17 mouse cellular contexts compared by ENCODE assay signal in the genomic region with DNA sequence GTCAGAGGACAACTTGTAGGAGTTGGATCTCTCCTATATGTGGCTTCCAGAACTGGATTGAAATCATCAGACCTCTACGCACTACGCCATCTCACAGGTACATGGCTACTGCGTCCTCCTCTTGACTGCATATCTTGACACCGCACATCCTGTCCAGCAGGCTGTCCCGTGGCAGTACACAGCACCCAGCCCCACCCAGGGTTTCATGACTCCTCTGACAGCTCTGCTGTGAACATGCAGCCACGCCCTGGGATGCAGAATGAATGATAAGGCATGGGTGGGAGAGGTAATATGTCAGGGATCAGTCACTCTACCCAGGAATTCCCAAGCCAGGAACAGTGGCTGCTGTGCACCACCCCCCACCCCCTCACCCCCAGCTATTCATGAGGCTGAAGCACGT. TPM values are rescaled to one million over a fixed set of nuclear protein-coding genes. Genes with fewer than 3 reads are reported as not detected.
A peak's percentile ranks its signal among the peaks of the same experiment; 100 is the strongest.
DNase-seq lines count a peak whose midpoint lies in the region; ATAC-seq and TF ChIP-seq lines count a peak whose summit lies in the region.
"Had no signal": no experiment of that assay in that cellular context is flagged by ENCODE, and none has a peak within 500 bp of the region (broad histone marks: within the 10 kb centered on the region; RNA-seq: fewer than 3 reads in every experiment).

No protein-coding gene starts in this region.

- H3K4me2 ChIP-seq in heart, embryonic 13.5 days, result no peak overlapping the region; the same call in 1 of the 2 replicates
- no peak overlapping the region for H3K4me2 ChIP-seq in intestine, postnatal 0 days (replicated peaks; ENCODE audit: low read depth)
- H3K4me2 ChIP-seq: hindbrain, embryonic 12.5 days; midbrain, embryonic 11.5 days; neural tube, embryonic 15.5 days had no signal

- intact Hi-C loops in heart, adult 2 months (cut with DNase I), result no loop called here

- no peak for DNase-seq in heart, adult 2 months
- peak; percentile 65 to 86 for DNase-seq in spleen, postnatal 10 days (ENCODE audit: low spot score in 2 of 2)
- DNase-seq in layer of hippocampus, adult 9-11 months, result no peak
- no peak for DNase-seq in left cerebral cortex, adult 9 months (ENCODE audit: low spot score in 2 of 2)
- no peak for DNase-seq in urinary bladder, postnatal 4 days (ENCODE audit: low spot score in 2 of 2)
- DNase-seq: embryo, embryonic 11 days; left cerebral cortex, postnatal 4 days; thymus, postnatal 36 days had no signal

- no peak for TF ChIP-seq CTCF in heart, adult 2 months (IDR thresholded peaks at IDR 0.05)
- 0 out of 2 replicates have a peak, but pooled peaks have one; percentile 24 for TF ChIP-seq CTCF in bone marrow, adult 2 months (IDR thresholded peaks at IDR 0.05; ENCODE audit: control insufficient read depth, insufficient read depth, low read length)
- TF ChIP-seq CTCF in intestine, postnatal 0 days (IDR thresholded peaks at IDR 0.05; ENCODE audit: low read depth), result peak; percentile 25; the same call in 1 of the 2 replicates

- WGBS in heart, embryonic 13.5 days, result 61% methylated on average over 7 of the region's 7 CpGs
- WGBS in heart, adult 2 months, result 52% methylated on average over 7 of the region's 7 CpGs
- 59% methylated on average over 7 of the region's 7 CpGs for WGBS in bone marrow, adult 2 months
- 49% methylated on average over 7 of the region's 7 CpGs for WGBS in intestine, postnatal 0 days

- H3K9me3 ChIP-seq in heart, embryonic 13.5 days, result no peaks in the 10 kb centered on the region
- H3K9me3 ChIP-seq in intestine, postnatal 0 days (ENCODE audit: control insufficient read depth), result no peaks in the 10 kb centered on the region
- H3K9me3 ChIP-seq: hindbrain, embryonic 12.5 days; neural tube, embryonic 15.5 days had no signal

- H3K4me1 ChIP-seq in heart, embryonic 13.5 days, result peaks cover 98% of the 10 kb centered on the region
- H3K4me1 ChIP-seq in heart, adult 2 months (ENCODE audit: control insufficient read depth, insufficient read depth, low read length), result peaks cover 52% of the 10 kb centered on the region
- H3K4me1 ChIP-seq in bone marrow, adult 2 months (ENCODE audit: control insufficient read depth, insufficient read depth, low read length), result peaks cover 5% of the 10 kb centered on the region
- peaks cover 13% of the 10 kb centered on the region; the same call in 1 of the 2 replicates for H3K4me1 ChIP-seq in intestine, postnatal 0 days (replicated peaks; ENCODE audit: control insufficient read depth, insufficient read depth, low read length)

- no peak for TF ChIP-seq POLR2A in heart, adult 2 months (IDR thresholded peaks at IDR 0.05; ENCODE audit: insufficient read depth, low read depth, low read length)
- TF ChIP-seq POLR2A in bone marrow, adult 2 months (IDR thresholded peaks at IDR 0.05; ENCODE audit: borderline replicate concordance, control insufficient read depth, low read depth, low read length), result no peak

- H3K36me3 ChIP-seq in heart, embryonic 13.5 days, result peaks cover 17% of the 10 kb centered on the region
- H3K36me3 ChIP-seq in heart, adult 2 months (ENCODE audit: control insufficient read depth, insufficient read depth, low read length), result peaks cover 7% of the 10 kb centered on the region
- no peaks in the 10 kb centered on the region; the same call in 1 of the 2 replicates for H3K36me3 ChIP-seq in intestine, postnatal 0 days (ENCODE audit: control insufficient read depth, insufficient read depth)

- peak overlapping the region; percentile 24; the same call in 1 of the 2 replicates for H3K9ac ChIP-seq in heart, embryonic 13.5 days
- no peak overlapping the region for H3K9ac ChIP-seq in heart, adult 2 months (ENCODE audit: low read depth, low read length)
- H3K9ac ChIP-seq in intestine, postnatal 0 days (ENCODE audit: low read depth, low read length), result no peak overlapping the region
- H3K9ac ChIP-seq: hindbrain, embryonic 12.5 days; neural tube, embryonic 15.5 days had no signal

- no peak for ATAC-seq in heart, embryonic 13.5 days (ENCODE audit: extremely low read depth, insufficient number of reproducible peaks, low FRiP score, low TSS enrichment)
- peak; percentile 46; the same call in 1 of the 2 replicates for ATAC-seq in intestine, postnatal 0 days
- ATAC-seq: CD4-positive, CD25-positive, alpha-beta regulatory T cell, adult 4 months; forebrain, embryonic 14.5 days had no signal

- 0 out of 2 replicates have a peak overlapping the region, but pooled peaks have one; percentile 17 for H3K27ac ChIP-seq in heart, embryonic 13.5 days (replicated peaks)
- H3K27ac ChIP-seq in heart, adult 2 months, result no peak overlapping the region
- peak overlapping the region; percentile 85 for H3K27ac ChIP-seq in bone marrow, adult 2 months (ENCODE audit: control insufficient read depth, insufficient read depth, low read depth, low read length, poor library complexity)
- H3K27ac ChIP-seq in intestine, postnatal 0 days (ENCODE audit: low read depth, low read length), result no peak overlapping the region
- H3K27ac ChIP-seq: hindbrain, embryonic 12.5 days; kidney, postnatal 0 days; neural tube, embryonic 15.5 days had no signal

- no peak overlapping the region for H3K4me3 ChIP-seq in heart, embryonic 13.5 days
- H3K4me3 ChIP-seq in heart, adult 2 months, result no peak overlapping the region
- H3K4me3 ChIP-seq in bone marrow, adult 2 months (replicated peaks; ENCODE audit: control insufficient read depth, low read depth, low read length), result no peak overlapping the region
- no peak overlapping the region for H3K4me3 ChIP-seq in intestine, postnatal 0 days (ENCODE audit: low read depth, low read length)
- H3K4me3 ChIP-seq: hindbrain, embryonic 12.5 days; neural tube, embryonic 15.5 days had no signal

- no peaks in the 10 kb centered on the region for H3K27me3 ChIP-seq in heart, embryonic 13.5 days (replicated peaks)
- no peaks in the 10 kb centered on the region for H3K27me3 ChIP-seq in heart, adult 2 months (ENCODE audit: control insufficient read depth, insufficient read depth, low read length)
- no peaks in the 10 kb centered on the region for H3K27me3 ChIP-seq in intestine, postnatal 0 days (replicated peaks; ENCODE audit: control insufficient read depth, insufficient read depth, low read length)
- H3K27me3 ChIP-seq: hindbrain, embryonic 12.5 days; neural tube, embryonic 15.5 days had no signal

- peaks cover 13% of the 10 kb centered on the region for H3K79me2 ChIP-seq in heart, adult 2 months (replicated peaks; ENCODE audit: control insufficient read depth, insufficient read depth, low read length)

- no peak for TF ChIP-seq EP300 in heart, adult 2 months (IDR thresholded peaks at IDR 0.05; ENCODE audit: insufficient read depth, low read depth, low read length)

RNA-seq across cellular contexts. Expression of a gene that starts 7.4 kb away (rescaled TPM):
- 37.4 and 38.2 TPM in 2 replicates for polyA plus RNA-seq in heart, embryonic 13.5 days (2015; fragmentation: Nextera tagmentation; extraction: Ambion mirVana)
- 10 to 100 TPM; 36.2 to 39.6 TPM for total RNA-seq in heart, adult 2 months (2021)
- 34.0 and 46.4 TPM in 2 replicates for polyA plus RNA-seq in heart, adult 2 months (2012; rRNA removed)
- polyA plus RNA-seq in bone marrow, adult 2 months (2011; ENCODE audit: insufficient read depth, insufficient read length, low replicate concordance, missing spikeins), result 29.1 and 46.4 TPM in 2 replicates
- polyA plus RNA-seq in intestine, postnatal 0 days (2015; fragmentation: Nextera tagmentation; extraction: Ambion mirVana), result 16.3 and 17.3 TPM in 2 replicates

RNA-seq across cellular contexts. Expression of a gene that starts 29.8 kb away (rescaled TPM):
- polyA plus RNA-seq in heart, embryonic 13.5 days (2015; fragmentation: Nextera tagmentation; extraction: Ambion mirVana), result 1.1 and 1.2 TPM in 2 replicates
- 10 to 100 TPM; 20.3 to 25.1 TPM for total RNA-seq in heart, adult 2 months (2021)
- polyA plus RNA-seq in heart, adult 2 months (2012; rRNA removed), result 5.7 and 19.9 TPM in 2 replicates
- polyA plus RNA-seq in bone marrow, adult 2 months (2011; ENCODE audit: insufficient read depth, insufficient read length, low replicate concordance, missing spikeins), result not detected in 2 replicates
- 0.46 and 0.55 TPM in 2 replicates for polyA plus RNA-seq in intestine, postnatal 0 days (2015; fragmentation: Nextera tagmentation; extraction: Ambion mirVana)

RNA-seq across cellular contexts. Expression of a gene that starts 29.8 kb away (rescaled TPM):
- 8.8 and 9.4 TPM in 2 replicates for polyA plus RNA-seq in heart, embryonic 13.5 days (2015; fragmentation: Nextera tagmentation; extraction: Ambion mirVana)
- 1 to 10 TPM; 4.0 to 4.7 TPM for total RNA-seq in heart, adult 2 months (2021)
- 5.0 and 5.7 TPM in 2 replicates for polyA plus RNA-seq in heart, adult 2 months (2012; rRNA removed)
- polyA plus RNA-seq in bone marrow, adult 2 months (2011; ENCODE audit: insufficient read depth, insufficient read length, low replicate concordance, missing spikeins), result 1.6 and 4.1 TPM in 2 replicates
- 3.6 and 3.8 TPM in 2 replicates for polyA plus RNA-seq in intestine, postnatal 0 days (2015; fragmentation: Nextera tagmentation; extraction: Ambion mirVana)

Comparison
In these comparisons a context has a peak if more than half of its experiments do, and no peak if none do; other contexts are left out.
1. H3K27ac ChIP-seq: peak in heart, embryonic 13.5 days (single experiment) and bone marrow, adult 2 months (single experiment); none in heart, adult 2 months (single experiment) and intestine, postnatal 0 days (single experiment).
2. DNase-seq: peak in spleen, postnatal 10 days (2 of 2); none in heart, adult 2 months (0 of 2), layer of hippocampus, adult 9-11 months (single experiment), left cerebral cortex, adult 9 months (0 of 2) and urinary bladder, postnatal 4 days (0 of 2).